Mouse (Mus musculus): ENCODE measurements around the gene Jhy. TPM values are rescaled to one million over a fixed set of nuclear protein-coding genes. Genes with fewer than 3 reads are reported as not detected.
A peak's percentile ranks its signal among the peaks of the same experiment; 100 is the strongest.

Jhy gene
- total RNA-seq, 1 experiment from 2014 or later, result not detected

DNA sequence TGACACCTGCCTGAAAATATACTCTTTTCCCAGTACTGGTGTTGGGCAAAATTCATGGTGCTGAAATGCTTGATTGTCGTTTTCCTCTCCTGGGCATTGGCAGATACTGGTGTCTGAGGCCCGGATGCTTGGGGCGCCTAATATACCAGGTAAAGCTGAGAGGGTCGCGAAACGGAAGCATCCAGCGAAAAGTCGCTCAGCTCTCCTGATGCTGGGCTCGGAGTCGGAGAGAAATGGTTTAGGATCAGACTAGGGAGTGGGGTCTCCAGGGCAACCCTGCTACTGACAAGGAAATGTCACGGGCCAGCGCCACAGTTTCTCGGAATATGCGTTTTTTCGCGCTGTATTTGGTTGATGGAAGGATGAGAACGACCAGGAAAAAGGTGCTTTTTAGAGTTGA, 88.5 kb downstream of the Jhy start:
- ATAC-seq (replicated peaks in 1 of 2; ENCODE audit: insufficient read depth in 1 of 2, low FRiP score in 2 of 2, low TSS enrichment in 1 of 2, low read depth in 1 of 2, poor library complexity in 2 of 2, severe bottlenecking in 2 of 2), result no peak

DNA sequence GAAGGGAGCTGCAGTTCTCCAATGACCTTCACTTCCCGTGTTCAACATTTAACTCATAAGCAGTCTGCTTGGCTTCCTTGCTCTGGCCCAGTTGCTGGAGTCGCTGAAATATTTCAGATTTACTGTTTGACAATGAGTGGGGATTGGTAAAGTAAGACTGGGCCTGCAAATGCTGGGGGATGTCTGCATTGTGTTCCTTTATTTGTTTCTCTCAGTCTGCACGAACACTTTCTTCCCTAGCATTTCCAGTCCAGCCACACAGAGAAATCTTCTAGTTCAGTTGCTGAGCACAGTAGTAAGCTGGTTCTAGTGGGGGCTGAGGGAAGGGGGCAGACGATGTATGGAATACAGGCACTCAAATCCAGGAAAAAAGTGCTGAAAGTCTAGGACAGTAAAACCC, 89.0 kb downstream of the Jhy start:
- ATAC-seq (replicated peaks in 1 of 2; ENCODE audit: insufficient read depth in 1 of 2, low FRiP score in 2 of 2, low TSS enrichment in 1 of 2, low read depth in 1 of 2, poor library complexity in 2 of 2, severe bottlenecking in 2 of 2), result no peak

DNA sequence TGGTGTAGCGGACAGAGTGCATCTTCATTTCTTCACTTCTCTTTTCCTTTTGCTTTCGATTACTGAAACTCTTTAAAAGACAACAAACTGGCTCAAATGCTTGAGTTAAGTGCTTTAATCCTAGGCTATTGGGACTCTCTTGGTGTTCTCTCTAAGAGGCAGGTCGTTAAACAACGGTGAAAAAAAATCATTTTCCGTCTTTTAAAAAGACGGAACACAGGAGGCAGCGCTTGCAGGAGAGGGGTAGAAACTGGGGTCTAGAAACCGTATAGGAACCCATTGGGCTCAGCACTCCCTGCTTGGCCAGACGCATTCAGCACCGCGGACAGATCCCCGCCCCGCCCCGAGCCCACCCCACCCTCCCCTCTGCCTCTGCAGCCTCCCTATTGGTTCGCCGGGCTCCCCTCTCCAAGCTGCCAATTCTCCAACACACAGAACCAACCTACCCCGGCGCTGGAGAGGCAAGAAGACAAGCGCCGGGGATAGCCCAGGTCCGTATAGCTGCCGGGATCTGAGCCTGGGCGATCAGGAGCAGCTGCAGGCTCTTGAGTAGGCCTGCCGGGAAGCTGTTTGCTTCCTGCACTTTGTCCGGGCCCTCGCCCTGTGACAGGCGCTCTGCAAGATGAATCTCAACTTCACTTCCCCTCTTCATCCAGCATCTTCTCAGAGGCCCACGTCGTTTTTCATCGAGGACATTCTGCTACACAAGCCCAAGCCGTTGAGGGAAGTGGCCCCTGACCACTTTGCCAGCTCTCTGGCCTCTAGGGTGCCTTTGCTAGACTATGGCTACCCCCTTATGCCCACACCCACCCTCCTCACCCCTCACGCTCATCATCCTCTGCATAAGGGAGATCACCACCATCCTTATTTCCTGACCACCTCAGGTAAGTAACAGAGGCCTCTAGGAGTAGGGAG, 90.1 kb downstream of the Jhy start, which contains the start of gene Bsx:
Bsx (plus strand) TSS at position 572 of the 915 bp plus-strand sequence.
- ATAC-seq (replicated peaks in 1 of 2; ENCODE audit: insufficient read depth in 1 of 2, low FRiP score in 2 of 2, low TSS enrichment in 1 of 2, low read depth in 1 of 2, poor library complexity in 2 of 2, severe bottlenecking in 2 of 2), result peak; percentile 27 to 65; a peak in 2 of 4 replicates

DNA sequence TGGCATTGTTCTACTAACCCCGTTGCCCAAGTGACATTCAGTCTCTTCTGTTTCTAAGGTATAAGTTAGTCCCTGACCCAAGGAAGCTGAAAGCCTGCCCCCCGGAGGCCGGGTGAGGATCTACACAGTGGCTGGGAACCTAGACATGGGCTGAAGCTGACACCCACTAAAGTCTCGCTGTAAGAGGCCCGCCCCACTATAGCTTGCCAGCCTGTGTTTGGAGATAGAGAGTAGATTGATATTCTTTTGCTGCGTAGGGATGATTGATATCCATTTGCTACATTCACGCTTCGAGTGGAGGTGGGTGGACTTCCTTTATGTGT, 91.8 kb downstream of the Jhy start:
- ATAC-seq (replicated peaks in 1 of 2; ENCODE audit: insufficient read depth in 1 of 2, low FRiP score in 2 of 2, low TSS enrichment in 1 of 2, low read depth in 1 of 2, poor library complexity in 2 of 2, severe bottlenecking in 2 of 2), result no peak

DNA sequence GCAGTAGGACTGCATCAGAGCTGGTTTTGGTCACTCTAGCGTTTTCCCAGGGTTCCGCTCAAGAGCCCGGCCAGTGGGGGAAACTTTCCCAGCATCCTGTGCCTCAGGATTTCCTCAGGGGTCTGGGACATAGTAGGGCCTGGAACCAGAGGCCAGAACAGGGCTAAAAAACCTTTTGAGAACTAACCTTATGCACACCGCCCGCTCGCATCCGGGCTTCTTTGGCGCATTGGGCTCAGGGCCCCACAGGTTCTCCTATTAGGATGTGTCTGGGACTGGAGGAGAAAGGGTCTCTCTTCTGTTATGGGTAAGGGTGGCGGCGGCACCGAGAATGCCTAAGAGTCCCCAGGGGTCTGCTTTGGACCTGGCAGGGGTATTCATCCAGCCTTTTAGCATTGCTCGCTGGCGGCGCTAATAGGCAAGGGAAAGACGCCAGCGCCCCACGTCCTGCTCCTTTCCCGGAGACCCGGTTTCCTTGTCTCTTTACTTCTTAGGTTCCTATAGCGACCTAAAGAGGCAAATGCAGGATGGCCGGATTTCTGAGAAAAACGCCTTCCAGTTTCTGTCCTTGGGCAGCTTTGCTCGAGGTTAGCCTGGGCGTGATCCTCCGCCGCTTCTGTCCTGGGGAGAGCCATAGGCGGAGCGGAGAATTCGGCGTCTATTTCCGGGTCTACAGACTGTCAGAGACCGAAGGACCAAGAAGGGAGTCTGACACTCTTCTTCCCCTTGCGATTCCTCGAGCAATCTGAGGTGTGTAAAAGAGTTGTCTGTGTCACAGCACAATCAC, 92.4 kb downstream of the Jhy start:
- no peak for ATAC-seq (replicated peaks in 1 of 2; ENCODE audit: insufficient read depth in 1 of 2, low FRiP score in 2 of 2, low TSS enrichment in 1 of 2, low read depth in 1 of 2, poor library complexity in 2 of 2, severe bottlenecking in 2 of 2)

DNA sequence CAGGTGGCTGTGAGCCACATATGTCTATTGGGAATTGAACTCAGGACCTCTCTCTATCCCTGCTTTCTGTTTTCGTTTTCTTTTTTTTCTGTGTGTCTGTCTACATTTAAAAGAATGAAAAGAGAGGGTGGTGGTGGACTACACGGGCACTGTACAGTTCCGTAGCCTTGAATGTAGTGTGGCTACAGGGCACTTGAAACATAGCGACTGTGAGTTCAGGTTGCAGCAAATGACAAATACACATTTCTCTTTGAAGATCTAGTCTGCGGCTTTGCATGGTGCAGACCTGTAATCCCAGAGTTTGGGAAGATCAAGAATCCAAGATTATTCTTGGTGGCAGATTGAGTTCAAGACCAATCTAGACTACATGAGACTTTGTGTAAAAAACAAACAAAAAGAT, 93.6 kb downstream of the Jhy start:
- no peak for ATAC-seq (replicated peaks in 1 of 2; ENCODE audit: insufficient read depth in 1 of 2, low FRiP score in 2 of 2, low TSS enrichment in 1 of 2, low read depth in 1 of 2, poor library complexity in 2 of 2, severe bottlenecking in 2 of 2)

DNA sequence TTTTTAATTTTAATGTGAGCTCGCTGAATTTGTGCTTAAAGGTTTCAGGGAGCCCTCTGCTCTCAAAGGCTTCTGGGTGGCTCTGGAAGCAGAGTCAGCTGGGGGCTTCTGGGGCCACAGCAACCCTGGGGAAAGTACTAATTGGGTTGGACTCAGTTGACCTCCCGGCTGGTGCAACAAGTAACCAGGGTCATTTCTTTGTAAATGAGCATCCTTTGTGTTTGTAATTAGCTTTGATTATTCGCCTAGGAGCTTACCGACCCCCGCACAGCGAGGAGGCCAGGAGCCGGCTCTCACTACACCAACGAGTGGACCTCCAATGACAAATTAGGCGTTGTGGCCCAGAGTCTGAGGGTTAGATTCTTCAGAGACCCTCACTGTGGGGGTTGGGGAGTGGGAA, 104.7 kb downstream of the Jhy start:
- ATAC-seq (replicated peaks in 1 of 2; ENCODE audit: insufficient read depth in 1 of 2, low FRiP score in 2 of 2, low TSS enrichment in 1 of 2, low read depth in 1 of 2, poor library complexity in 2 of 2, severe bottlenecking in 2 of 2), result no peak

DNA sequence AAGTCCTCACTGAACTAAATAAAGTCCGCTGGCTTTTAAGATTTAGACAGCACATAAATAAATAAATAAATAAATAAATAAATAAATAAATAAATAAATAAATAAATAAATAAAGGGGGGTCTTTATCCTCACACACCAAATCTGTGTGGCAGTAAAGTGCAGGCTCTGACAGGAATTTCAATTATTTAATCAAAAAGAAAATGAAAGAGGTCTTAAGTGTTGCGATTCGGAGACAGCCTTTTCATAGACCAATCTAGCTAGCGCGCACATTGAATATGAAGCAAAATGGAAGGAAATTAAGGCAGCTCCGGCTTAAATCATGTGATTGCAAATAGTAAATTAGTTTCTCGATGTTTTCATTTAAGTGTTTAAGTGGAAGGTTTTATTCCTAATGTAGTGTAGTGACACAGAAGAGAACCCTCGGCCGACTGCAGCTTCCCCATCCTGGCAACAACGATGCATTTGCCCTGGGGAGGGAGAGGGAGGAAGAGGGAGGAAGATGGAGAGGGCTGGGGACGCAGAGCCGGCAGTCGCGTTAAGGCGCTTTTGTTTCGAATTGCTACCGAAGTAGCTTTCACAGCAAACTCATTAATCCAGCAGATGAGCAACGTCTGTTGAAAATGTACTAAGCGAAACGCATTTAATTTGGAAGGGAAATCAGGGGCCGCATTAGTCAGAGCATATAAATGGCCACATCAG, 105.3 kb downstream of the Jhy start:
- no peak for ATAC-seq (replicated peaks in 1 of 2; ENCODE audit: insufficient read depth in 1 of 2, low FRiP score in 2 of 2, low TSS enrichment in 1 of 2, low read depth in 1 of 2, poor library complexity in 2 of 2, severe bottlenecking in 2 of 2)

DNA sequence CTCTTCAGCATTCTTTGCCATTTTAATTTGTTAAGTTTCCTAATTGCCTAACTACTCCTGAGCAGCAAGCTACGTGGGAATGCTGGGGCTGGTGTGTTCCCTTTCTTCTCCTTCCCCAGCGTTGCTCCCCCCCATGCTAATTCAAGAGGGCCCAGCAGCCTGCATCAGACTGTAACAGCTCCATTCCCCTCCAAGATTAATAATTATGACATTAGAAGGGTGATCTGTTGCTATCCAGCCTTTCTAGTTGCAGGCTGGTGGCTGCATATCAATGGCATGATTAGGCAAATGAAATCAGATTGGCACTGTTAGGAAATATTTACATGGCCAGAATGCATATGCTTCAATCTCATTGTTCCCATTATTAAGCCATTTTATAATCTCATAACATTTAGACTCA, 112.4 kb downstream of the Jhy start:
- no peak for ATAC-seq (replicated peaks in 1 of 2; ENCODE audit: insufficient read depth in 1 of 2, low FRiP score in 2 of 2, low TSS enrichment in 1 of 2, low read depth in 1 of 2, poor library complexity in 2 of 2, severe bottlenecking in 2 of 2)

Other genes starting within 250 kb of the Jhy start
- gene Hspa8, start 163.1 kb downstream of the Jhy start, total RNA-seq (2017), result 3,790 and 5,329 TPM in 2 replicates
- not detected in 2 replicates for gene Bsx, start 90.0 kb downstream of the Jhy start, total RNA-seq (2017)
- gene Crtam, start 40.5 kb upstream of the Jhy start, total RNA-seq (2017), result 0.13 TPM in 1 of 2 replicates, not detected in the other
- gene Ubash3b, start 197.6 kb upstream of the Jhy start, total RNA-seq (2017), result 9.6 and 13.3 TPM in 2 replicates